ENCODE assay signal across 9 mouse cellular contexts in genomic region chr5:90588708-90589595, GRCm38 (mm10). TPM values are rescaled to one million over a fixed set of nuclear protein-coding genes. Genes with fewer than 3 reads are reported as not detected.
DNase-seq lines count a peak whose midpoint lies in the region; ATAC-seq and TF ChIP-seq lines count a peak whose summit lies in the region.
"Had no signal": no experiment of that assay in that cellular context is flagged by ENCODE, and none has a peak within 500 bp of the region (broad histone marks: within the 10 kb centered on the region; RNA-seq: fewer than 3 reads in every experiment).

No protein-coding gene starts in this region.

- no peak overlapping the region for H3K4me3 ChIP-seq in E14TG2a.4 (replicated peaks; ENCODE audit: low read length)
- peak overlapping the region; percentile 50 for H3K4me3 ChIP-seq in heart, embryonic 15.5 days
- H3K4me3 ChIP-seq in liver, embryonic 11.5 days (ENCODE audit: low read depth, low read length): peak overlapping the region; percentile 31
- H3K4me3 ChIP-seq in stomach, embryonic 16.5 days (replicated peaks; ENCODE audit: low read length): peak overlapping the region; percentile 43

- peak; percentile 79 for TF ChIP-seq CTCF in E14TG2a.4 (conservative IDR thresholded peaks at IDR 0.05; ENCODE audit: low read length)

- H3K9ac ChIP-seq in heart, embryonic 15.5 days: peak overlapping the region; percentile 31; the same call in 1 of the 2 replicates
- no peak overlapping the region for H3K9ac ChIP-seq in liver, embryonic 11.5 days (ENCODE audit: low read depth, low read length)
- peak overlapping the region; percentile 52 for H3K9ac ChIP-seq in stomach, embryonic 16.5 days (ENCODE audit: low read length)

- WGBS in heart, embryonic 15.5 days: 27% methylated on average over 25 of the region's 25 CpGs
- WGBS in liver, embryonic 11.5 days: 25% methylated on average over 25 of the region's 25 CpGs
- 24% methylated on average over 25 of the region's 25 CpGs for WGBS in stomach, embryonic 16.5 days

- ATAC-seq in heart, embryonic 15.5 days (replicated peaks; ENCODE audit: insufficient number of reproducible peaks, insufficient read depth, low FRiP score, low read depth): no peak
- peak; percentile 34 for ATAC-seq in liver, embryonic 11.5 days (replicated peaks; ENCODE audit: low FRiP score)
- ATAC-seq in stomach, embryonic 16.5 days (ENCODE audit: insufficient read depth, low FRiP score): peak; percentile 46; the same call in 1 of the 2 replicates

- H3K4me1 ChIP-seq in E14TG2a.4 (replicated peaks; ENCODE audit: low read depth, low read length): peaks cover 2% of the 10 kb centered on the region; the same call in 1 of the 2 replicates
- H3K4me1 ChIP-seq in heart, embryonic 15.5 days (replicated peaks): peaks cover 3% of the 10 kb centered on the region
- H3K4me1 ChIP-seq in liver, embryonic 11.5 days (replicated peaks; ENCODE audit: control insufficient read depth, insufficient read depth, low read length): no peaks in the 10 kb centered on the region
- H3K4me1 ChIP-seq in stomach, embryonic 16.5 days (ENCODE audit: control insufficient read depth, insufficient read depth, low read length): no peaks in the 10 kb centered on the region

- H3K4me2 ChIP-seq in heart, embryonic 15.5 days: peak overlapping the region; percentile 85
- peak overlapping the region; percentile 67 for H3K4me2 ChIP-seq in liver, embryonic 11.5 days
- peak overlapping the region; percentile 53 for H3K4me2 ChIP-seq in stomach, embryonic 16.5 days (ENCODE audit: low read depth, low read length)

- no peak overlapping the region for H3K27ac ChIP-seq in heart, embryonic 15.5 days
- no peak overlapping the region for H3K27ac ChIP-seq in liver, embryonic 11.5 days (ENCODE audit: low read depth, low read length)
- no peak overlapping the region for H3K27ac ChIP-seq in stomach, embryonic 16.5 days (ENCODE audit: low read length)
- H3K27ac ChIP-seq: macrophage had no signal

- H3K27me3 ChIP-seq in E14TG2a.4 (ENCODE audit: insufficient read depth, low read length): peaks cover 2% of the 10 kb centered on the region; the same call in 1 of the 2 replicates
- peaks cover 2% of the 10 kb centered on the region; the same call in 1 of the 2 replicates for H3K27me3 ChIP-seq in heart, embryonic 15.5 days
- H3K27me3 ChIP-seq in liver, embryonic 11.5 days (replicated peaks; ENCODE audit: control insufficient read depth, insufficient read depth, low read length): no peaks in the 10 kb centered on the region
- H3K27me3 ChIP-seq in stomach, embryonic 16.5 days (ENCODE audit: control insufficient read depth, insufficient read depth, low read length): no peaks in the 10 kb centered on the region

- peak; percentile 19 for DNase-seq in c-Kit-negative CD71-positive TER-119-positive erythroid progenitor cells, embryonic 14.5 days (ENCODE audit: low read depth, low spot score)
- DNase-seq in fibroblast of lung, adult 2 months (ENCODE audit: low read depth): peak; percentile 49
- DNase-seq in kidney, postnatal 14 days: peak; percentile 81
- DNase-seq in liver, embryonic 11.5 days (ENCODE audit: low spot score): peak; percentile 54
- peak; percentile 73 for DNase-seq in naive thymus-derived CD4-positive, alpha-beta T cell, adult 2 months (ENCODE audit: low read depth)

- H3K9me3 ChIP-seq in E14TG2a.4 (ENCODE audit: low read length): no peaks in the 10 kb centered on the region
- H3K9me3 ChIP-seq in heart, embryonic 15.5 days (replicated peaks): no peaks in the 10 kb centered on the region
- no peaks in the 10 kb centered on the region for H3K9me3 ChIP-seq in liver, embryonic 11.5 days (ENCODE audit: control insufficient read depth, low read length)
- no peaks in the 10 kb centered on the region for H3K9me3 ChIP-seq in stomach, embryonic 16.5 days (replicated peaks; ENCODE audit: control insufficient read depth, low read length)

- no peaks in the 10 kb centered on the region for H3K36me3 ChIP-seq in E14TG2a.4 (ENCODE audit: insufficient read depth, low read length)
- no peaks in the 10 kb centered on the region for H3K36me3 ChIP-seq in heart, embryonic 15.5 days
- no peaks in the 10 kb centered on the region for H3K36me3 ChIP-seq in liver, embryonic 11.5 days (ENCODE audit: control insufficient read depth, insufficient read depth, low read length)
- H3K36me3 ChIP-seq in stomach, embryonic 16.5 days (ENCODE audit: control insufficient read depth, insufficient read depth, low read length): no peaks in the 10 kb centered on the region

RNA-seq across cellular contexts. Expression of gene 5830473C10Rik, which starts 28.0 kb away (rescaled TPM):
- polyA plus RNA-seq in heart, embryonic 15.5 days (2015; fragmentation: Nextera tagmentation; extraction: Ambion mirVana): not detected in 2 replicates
- 0.19 and 0.35 TPM in 2 replicates for polyA plus RNA-seq in liver, embryonic 11.5 days (2014; fragmentation: Nextera tagmentation; extraction: Ambion mirVana)
- polyA plus RNA-seq in stomach, embryonic 16.5 days (2015; fragmentation: Nextera tagmentation; extraction: Ambion mirVana): 0.12 and 0.14 TPM in 2 replicates
- polyA plus RNA-seq: macrophage had no signal

RNA-seq across cellular contexts. Expression of gene Rassf6, which starts 51.5 kb away (rescaled TPM):
- 0.49 and 2.4 TPM in 2 replicates for polyA plus RNA-seq in heart, embryonic 15.5 days (2015; fragmentation: Nextera tagmentation; extraction: Ambion mirVana)
- polyA plus RNA-seq in liver, embryonic 11.5 days (2014; fragmentation: Nextera tagmentation; extraction: Ambion mirVana): 6.2 and 6.3 TPM in 2 replicates
- polyA plus RNA-seq in stomach, embryonic 16.5 days (2015; fragmentation: Nextera tagmentation; extraction: Ambion mirVana): 10.3 and 12.3 TPM in 2 replicates
- polyA plus RNA-seq: macrophage had no signal

Comparison
In these comparisons a context has a peak if more than half of its experiments do, and no peak if none do; other contexts are left out.
1. DNase-seq: peak in every context shown above with its lines; median percentile 81 in kidney, postnatal 14 days; 73 in naive thymus-derived CD4-positive, alpha-beta T cell, adult 2 months; 54 in liver, embryonic 11.5 days; 49 in fibroblast of lung, adult 2 months; 19 in c-Kit-negative CD71-positive TER-119-positive erythroid progenitor cells, embryonic 14.5 days.